Mouse (Mus musculus) layer of hippocampus, adult 18-20 months (tissue): Measurements from ENCODE around the gene Wfdc15a. TPM values are rescaled to one million over a fixed set of nuclear protein-coding genes. Genes with fewer than 3 reads are reported as not detected.
A peak's percentile ranks its signal among the peaks of the same experiment; 100 is the strongest.
"Not testable (repeated sequence)": the region's sequence is repeated elsewhere in the genome, so short reads cannot be mapped to it uniquely, and the experiment has no call there.

Source experiments
- DNase-seq, 2 experiments: peaks; one replicate each; pipeline ENCODE4 v3.0.0; 2022; ENCODE audit warnings: low spot score in 2 of 2
- long read RNA-seq: library from polyadenylated mRNA; stranded (forward); transcript quantifications from one replicate; pipeline ENCODE4 v2.0.0, GENCODE M21; 2021
- total RNA-seq, 2 experiments: library from RNA; stranded (reverse); gene quantifications; 2 replicates each; pipeline ENCODE4 v1.2.3; 2021

Wfdc15a gene
- total RNA-seq, result not detected
- long read RNA-seq, result 0 reads

DNA sequence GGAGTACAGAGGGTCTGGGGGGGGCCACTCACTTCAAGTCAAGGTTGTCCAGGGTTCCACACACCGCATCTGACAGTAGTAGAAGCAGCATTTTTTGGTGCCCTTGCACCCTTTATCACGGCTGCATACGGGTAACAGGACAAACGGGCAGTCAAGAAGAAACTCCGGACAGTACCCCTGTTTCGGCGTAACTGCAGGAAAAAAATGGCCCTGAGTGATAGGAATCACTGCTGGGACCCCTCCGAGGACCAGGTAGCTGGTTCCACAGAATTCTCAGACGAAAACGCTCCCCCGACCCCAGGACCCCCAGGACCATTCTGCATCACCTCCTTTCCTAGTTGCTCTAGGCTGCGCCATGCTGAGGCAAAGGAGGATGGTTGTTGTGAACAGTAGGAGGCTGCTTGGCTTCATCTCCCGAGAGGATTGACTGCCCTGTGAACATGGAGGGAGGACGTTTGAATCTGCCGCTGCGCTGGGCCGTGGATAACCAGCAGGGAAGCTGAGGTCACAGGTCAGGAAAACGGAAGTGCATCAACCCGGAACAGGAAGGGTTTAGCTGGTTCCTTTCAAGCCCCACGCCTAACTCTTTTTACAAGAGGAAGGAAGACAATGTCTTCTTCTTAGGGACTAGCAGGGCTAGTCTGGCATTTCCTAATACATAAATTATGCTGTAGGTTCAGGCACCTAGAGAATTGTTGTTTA lies at the start of gene Wfdc15a:
TSS of gene Wfdc15a (minus strand) at position 505 of the 702 bp plus-strand sequence.
- DNase-seq, result no peak

DNA sequence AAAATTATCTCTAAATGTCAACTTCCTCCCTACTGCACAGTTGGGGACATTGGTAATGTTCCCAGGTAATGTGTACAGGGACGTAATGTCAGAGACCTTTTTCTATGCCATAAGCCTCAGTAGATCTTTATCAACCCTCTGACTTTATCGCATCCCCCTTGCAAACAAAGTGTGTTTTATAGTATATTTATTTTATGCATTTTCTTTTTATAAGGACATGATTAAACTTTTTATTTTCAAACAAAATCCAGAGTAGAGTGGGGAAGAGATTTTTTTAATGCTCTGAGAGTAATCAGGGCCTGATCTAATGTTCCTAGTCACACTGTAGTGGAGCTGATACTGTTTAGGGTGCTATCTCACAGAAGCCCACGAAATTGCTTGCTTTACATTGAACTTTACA lies 38.4 kb upstream of the Wfdc15a start, which contains the start of gene Svs2:
TSS of gene Svs2 (minus strand) at position 101 of the 400 bp plus-strand sequence.
- no peak for DNase-seq

DNA sequence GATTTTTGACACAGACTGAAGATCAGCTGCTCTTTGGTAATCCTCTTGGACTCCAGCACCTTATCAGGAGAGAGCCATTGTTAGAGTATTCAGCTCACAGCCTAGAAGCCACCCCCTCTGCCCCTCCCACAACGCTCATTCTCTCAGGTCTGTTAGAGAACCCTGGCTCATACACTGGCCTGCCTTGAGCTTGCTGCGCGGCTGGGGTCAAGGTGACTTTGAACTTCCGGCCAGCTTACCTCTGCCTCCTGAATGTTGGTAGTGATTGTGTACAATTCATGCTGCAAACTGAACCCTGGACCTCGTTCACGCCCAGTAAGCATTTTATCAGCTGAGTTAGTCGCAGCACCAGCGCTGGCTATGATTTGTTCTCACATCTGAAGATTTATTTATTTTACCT lies 32.7 kb upstream of the Wfdc15a start:
- no peak for DNase-seq

DNA sequence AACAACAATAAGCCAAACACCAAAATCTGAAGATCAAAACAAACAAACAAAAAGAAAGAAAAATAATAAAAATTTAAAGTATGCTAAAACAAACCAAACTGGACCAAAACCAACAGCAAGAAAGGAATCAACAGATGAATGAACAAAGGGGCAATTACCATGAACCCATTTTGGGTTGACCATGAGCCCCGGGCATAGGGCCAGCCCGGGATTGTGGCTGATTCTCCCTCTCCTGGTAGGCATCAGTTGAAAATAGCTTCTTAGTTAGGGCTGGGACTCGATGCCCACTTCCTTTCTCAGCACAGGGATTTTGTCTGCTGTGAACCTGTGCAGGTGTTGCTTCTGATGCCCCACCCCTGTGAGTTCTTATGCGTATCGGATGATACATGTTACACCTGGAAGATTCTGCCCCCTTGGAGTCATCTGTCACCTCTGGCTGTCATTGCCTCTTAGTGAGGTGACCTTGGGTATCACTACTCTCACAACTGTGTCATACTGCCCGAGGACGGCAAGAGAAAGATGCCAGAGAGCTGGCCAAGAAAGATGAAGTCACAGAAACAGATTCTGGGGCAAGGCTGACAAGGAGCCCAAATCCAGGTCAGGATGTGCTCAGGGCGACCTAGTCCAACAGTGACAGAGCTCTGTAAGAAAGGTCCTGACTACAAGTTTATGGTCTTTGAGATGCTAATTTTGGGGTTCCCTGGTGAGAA lies 28.6 kb upstream of the Wfdc15a start:
- no peak for DNase-seq

DNA sequence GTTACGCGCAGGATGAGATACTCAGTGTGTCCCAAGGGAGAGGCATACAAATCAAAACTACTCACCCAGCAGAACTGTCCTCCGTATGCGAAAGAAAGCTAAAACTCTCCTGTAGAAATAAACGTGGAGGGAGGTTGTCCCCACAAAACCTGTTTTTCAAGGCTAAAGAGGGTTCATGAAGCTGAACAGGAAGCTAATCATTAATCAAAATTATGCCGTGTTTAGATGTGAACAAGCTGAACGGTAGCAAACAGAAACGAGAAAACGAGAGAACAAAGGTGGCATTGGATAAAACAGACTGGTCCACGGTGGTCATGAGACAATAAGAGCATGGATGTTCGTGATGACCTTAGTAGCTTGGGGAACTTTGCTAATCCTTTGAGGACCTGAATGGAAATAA lies 21.6 kb upstream of the Wfdc15a start, which contains the start of gene Wfdc15b:
TSS of gene Wfdc15b (minus strand) at position 139 of the 400 bp plus-strand sequence.
- no peak for DNase-seq

DNA sequence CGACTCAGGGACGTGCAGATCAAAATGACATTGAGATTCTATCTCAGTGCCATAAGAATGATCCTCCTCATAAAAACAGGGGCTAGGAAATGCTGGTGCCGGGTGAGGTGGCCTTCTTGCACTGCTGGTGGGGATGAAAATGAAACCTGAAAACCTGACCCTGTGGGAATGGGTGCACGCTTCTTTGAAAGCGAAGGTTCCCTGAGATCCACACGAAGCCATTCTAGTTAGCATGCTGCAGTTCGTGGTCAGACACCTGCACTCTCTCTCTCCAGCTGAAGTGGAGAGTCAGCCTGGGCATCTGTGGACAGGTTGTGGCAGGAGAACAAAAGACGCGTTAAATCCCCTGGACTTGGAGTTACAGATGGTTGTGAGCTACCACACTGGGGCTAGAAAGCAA lies 19.4 kb upstream of the Wfdc15a start:
- no peak for DNase-seq

DNA sequence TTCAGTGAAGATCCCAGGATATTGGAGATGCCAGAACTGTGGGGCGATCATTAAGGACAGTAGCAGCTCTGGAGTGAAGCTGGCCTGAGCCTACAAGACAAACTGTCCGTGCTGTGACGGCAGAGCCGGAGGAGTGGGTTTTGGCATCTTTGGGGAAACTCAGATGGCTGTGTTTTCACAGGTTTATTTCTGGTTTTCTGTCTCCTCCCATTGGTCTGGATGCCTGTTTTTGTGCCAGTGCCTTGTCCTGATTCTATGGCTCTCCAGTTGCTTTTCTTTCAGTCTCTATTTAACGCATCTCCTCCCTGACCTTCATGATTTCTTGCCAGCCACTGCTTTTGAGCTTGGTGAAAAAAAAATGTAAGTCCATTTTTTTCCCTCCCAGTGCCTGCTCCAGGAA lies 12.8 kb upstream of the Wfdc15a start:
- no peak for DNase-seq

DNA sequence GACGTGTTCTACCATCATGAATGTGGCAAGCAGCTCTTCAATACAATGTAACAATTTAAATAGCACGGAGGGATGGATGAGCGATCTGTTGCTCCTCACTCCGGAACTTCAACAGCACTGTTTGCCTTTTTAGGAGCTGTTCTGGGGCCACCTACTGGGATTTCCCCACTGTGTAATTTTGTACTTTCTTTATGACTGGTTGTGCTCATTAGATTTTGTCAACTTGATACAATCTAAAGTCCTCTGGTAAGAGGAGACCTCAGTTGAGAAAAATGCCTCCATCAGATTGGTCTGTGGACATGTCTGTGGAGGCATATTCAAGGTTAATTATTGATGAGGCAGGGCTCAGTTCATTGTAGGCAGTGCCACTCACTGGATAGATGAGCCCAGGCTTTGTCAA lies 11.0 kb upstream of the Wfdc15a start:
- no peak for DNase-seq

DNA sequence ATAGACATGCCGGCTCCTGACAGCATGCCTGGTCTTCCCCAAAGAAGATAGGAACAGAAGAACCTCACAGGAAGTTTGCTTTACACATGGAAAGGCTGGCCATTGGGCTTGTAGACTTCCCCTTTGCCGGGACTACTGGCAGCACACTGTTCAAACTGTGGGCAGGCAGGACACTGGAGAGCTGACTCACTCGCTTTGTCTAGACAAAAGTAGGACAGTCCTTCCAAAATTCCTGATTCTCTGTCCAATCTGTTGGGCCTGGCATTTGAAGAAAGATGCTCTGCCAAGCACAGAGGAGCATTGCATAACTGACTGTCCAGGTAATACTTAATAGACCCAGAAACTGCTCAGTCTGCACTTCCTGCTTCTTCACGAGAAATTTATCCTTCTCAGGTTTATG lies 6.7 kb upstream of the Wfdc15a start:
- DNase-seq, result no peak

DNA sequence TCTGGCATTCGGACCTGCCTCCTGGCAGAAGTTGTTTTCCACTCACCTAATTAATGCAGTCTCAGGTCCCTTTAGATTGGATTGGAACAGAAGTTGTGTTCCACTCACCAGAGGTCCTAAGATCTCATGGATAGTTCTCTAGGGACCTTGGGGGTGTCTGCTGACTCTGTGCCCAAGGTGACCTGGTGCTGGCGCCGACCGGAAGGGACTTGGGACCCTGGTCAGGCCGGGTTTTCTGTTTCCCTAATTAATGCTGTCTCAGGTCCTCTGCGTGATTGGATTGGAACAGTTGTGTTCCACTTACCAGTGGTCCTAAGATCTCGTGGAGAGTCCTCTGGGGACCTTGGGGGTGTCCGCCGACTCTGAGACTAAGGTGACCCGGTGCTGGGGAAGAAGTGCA lies 6.1 kb upstream of the Wfdc15a start:
- DNase-seq, result not testable (repeated sequence)

DNA sequence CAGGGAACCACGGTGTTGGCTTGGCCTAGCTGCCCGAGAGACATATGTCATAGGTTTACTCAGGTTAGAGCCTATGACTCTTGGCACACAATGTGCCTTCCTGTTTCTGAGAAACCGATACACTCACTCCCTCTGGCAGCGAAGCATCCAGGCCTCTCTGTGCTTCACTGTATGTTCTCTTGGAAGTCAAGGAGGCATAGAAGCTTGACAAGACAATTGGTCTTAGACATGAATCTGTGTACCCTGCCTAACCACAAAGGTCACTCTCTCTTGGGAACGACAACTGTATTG lies 3.3 kb downstream of the Wfdc15a start:
- DNase-seq, result no peak

DNA sequence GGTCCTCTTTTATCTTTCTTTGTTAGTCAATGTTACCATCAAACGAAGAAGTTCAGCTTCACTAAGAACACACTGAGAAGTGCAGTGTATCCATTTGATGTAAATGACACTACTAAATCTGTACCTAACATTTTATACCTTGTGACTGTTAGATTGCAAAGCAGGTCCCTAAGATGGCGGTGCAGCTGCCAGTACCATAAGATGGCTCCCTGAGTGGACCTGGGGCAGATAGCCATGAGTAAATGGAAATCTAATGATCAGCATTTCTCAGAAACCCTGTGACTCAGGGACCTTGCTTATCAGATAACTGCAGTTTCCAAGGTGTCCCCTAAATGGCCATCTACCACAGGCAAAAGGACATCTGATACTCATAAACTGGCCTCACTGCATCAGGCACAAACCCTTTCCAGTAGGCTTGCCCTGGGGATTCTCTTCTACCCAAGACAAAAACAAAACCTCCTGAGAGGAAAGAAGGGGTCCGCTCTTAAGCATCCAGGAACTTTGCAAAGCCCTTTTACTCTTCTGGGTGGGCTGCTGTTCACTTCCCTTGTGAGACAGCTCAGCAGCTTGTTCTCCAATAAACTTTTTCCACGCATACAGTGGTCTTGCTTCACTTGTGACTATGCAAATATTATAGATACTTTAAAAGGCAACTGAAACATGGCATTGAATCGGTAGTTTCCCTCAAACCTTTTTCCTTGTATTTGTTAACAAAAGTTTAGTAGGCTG lies 3.8 kb downstream of the Wfdc15a start:
- DNase-seq, result no peak

DNA sequence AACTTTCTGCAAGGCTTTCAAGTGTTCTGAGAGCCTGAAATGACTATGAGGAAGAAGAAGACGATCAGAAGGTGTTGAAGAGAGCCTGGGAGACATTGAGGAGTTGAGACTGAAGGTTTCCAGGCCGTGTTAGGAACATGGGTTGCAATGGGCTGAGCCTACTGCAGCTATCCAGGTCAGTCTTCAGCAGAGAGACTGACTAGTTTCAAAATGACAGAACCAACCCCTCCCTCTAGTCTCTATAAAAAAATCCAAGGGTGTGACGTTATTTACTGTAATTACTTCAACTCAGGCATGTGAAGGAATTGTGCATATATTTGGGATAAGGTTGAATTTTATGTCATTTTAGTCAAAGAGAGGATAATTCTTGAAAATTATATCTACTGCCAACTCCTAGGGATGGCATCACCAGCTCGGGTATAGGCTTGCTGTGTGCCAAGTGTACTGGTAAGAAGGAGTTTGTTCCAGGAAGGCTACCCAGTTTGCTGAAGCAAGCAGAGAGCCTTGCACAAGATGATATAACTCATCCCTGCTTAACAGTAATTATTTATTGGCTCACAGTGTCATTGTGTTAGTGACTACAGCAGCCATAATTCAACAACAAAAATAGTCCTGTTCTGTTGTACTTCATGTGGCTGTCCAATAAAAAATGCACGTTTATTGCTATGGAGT lies 4.8 kb downstream of the Wfdc15a start:
- no peak for DNase-seq

DNA sequence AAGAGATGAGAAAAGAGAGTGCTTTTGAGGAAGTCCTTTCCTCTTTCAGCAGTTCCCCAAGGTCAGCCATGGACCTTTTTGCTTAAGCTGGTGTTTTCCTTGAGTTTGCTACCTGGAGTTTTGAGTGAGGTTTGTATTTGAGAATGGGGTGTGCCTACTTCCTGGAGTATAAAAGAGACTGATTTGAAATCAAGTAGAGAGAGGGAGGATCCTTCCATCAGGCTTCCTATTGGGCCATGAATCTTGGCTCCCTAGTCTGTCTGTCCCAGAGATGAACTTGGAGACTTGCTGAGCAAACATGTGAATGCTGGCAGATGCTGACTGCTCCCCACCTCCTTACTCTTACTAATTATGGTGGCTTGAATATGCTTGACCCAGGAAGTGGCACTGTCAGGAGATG lies 7.7 kb downstream of the Wfdc15a start:
- no peak for DNase-seq

DNA sequence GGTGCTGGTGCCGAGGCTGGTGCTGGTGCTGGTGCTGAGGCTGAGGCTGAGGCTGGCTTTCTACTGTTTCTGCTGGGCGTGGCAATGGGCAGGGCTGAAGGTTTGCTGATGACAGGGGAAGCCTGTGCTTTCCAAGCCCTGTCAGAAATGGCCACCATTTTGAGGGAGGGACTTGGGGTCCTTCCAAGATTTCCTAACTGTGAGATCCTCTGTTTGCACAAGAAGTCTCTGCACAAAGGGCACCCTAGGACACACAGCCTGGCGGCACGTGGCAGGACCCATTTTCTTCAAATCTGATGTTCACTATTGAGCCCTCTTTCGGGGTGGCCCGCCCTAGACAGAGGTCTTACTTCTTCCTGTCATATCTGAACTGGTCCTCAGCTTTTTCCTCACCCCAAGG lies 9.4 kb downstream of the Wfdc15a start, which contains the start of gene Wfdc12:
TSS of gene Wfdc12 (minus strand) at position 33 of the 400 bp plus-strand sequence.
- no peak for DNase-seq

DNA sequence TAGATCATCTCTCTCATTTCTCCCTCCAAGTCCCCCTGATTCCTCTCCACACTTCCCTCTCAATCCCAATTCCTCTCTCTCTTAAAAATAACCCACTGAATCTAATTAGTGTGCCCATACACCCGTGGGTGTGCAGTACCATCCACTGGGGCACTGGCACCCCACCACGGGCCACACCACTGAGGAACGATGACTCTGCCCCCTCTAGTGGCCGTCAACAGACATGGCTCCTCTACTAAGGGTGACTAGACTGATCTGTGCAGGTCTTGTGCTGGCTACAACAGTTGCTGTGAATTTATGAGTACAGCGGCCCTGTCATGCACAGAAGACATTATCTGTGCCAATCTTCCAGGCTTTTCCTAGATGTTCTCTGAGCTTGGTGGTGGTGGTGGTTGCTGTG lies 11.2 kb downstream of the Wfdc15a start:
- no peak for DNase-seq

DNA sequence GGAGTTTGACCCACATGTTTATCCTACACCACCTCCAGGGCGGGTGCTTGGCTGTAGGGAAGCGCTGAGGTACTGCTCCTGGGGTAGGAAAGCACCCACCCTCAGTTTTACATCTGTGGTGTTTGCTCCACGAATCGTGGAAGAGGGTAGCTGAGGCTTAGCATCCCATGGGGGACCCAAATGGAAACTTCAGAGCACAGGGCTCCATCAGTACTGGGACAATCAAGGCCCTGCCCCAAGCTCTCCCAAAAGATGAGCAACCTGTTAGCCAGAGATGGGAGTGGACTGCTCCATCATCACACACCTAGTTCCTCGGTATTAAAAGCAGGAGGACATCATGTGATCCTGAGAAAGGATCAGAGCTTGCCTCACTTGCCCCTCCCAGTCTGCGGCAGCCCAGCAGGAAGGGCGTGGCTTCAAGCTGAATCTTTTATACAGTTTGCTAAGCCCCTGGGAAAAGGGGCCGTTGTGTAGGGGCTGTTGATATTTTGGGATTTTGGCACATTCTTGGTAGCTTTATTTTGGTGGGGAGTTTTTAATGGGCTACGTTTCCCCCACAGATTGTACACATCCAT lies 15.7 kb downstream of the Wfdc15a start:
- no peak for DNase-seq

DNA sequence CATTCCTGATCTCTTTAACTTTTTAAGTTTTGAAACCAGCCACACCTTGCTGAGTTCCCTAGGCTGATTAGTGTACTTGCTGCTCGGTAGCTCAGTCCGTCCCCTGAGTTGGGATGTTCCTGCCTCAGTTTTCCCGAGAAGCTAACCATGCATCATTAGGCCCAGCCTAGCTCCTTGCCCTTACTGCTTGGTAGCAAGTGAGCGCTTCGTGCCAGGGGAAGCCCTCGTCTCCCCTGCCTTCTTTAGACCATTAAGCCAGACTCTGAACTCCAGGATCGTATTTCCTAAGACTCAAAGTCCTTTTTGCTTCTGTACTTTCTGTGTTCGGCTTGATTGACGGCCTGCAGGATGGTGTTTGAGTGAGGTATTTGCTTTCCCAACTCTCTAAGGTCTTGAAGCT lies 16.6 kb downstream of the Wfdc15a start:
- DNase-seq, result no peak

DNA sequence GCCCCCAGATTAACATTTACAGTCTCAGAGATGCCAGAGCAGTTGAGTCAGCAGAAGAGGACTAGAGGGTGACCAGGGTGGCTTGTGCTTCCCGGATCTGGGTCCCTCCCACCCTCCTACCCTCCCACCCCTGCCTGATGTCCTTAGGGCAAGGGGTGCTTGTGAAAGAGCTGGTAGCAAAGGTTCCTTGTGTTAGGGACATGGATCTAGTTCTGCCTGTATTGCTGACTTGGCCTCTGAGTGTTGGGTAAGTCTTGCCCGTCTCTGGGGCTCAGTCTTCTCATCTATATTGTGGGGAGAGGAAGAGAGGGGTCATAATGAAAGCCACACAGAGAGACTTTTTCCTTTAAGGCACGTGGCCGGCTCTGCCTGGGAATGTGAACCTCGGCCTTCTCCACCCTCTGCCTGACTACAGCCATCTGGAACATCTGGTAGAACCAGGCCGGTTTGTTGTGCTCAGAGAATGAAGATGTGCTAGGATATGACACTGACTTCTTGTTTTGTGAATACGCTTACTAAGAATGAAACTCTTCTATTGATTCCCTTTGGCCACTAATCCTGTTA lies 17.2 kb downstream of the Wfdc15a start, which contains the start of gene Wfdc5:
TSS of gene Wfdc5 (minus strand) at position 51 of the 564 bp plus-strand sequence.
- no peak for DNase-seq

DNA sequence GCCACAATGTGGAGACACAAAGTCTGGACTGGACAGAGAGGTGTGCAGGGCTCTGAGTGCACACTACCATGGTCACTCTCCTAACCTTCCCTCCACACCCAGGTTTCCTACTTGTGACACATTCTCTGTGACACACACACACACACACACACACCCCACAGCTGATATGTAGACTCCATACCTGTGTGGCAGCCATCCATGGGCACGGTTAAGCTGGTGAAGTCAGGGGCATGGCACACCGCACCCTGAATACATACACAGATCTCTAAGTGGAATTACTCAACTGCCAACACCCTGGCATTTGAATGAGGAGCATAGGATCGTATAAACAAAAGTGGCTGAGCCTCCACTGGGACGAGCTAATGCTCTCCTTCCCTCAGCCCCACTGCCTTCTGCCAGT lies 19.2 kb downstream of the Wfdc15a start:
- DNase-seq, result no peak

DNA sequence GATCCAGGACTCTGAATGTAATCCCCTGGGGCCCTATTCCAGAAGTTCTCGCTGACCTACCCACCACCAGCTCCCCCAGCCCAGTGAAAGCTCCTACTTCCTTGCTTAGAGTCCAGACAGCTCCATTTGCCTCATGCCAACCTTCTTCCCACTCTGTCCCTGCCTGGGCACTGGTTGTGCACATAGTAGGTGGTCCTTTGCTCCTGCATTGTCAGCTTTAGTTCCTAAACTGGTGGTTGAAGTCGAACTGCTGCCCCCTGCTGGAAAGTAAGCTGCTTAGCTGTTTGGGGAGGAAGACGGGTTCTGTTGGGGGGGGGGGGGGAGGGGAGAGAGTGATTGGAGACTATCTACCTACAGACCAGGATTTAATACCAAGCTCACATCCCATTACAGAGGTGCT lies 19.8 kb downstream of the Wfdc15a start:
- DNase-seq, result peak in 1 of 2 experiments; percentile 37
